Mouse (Mus musculus) lung, adult 2 months (tissue): ENCODE results near the gene Aox2. TPM values are rescaled to one million over a fixed set of nuclear protein-coding genes. Genes with fewer than 3 reads are reported as not detected.

ENCODE experiments used
- DNase-seq: peaks from one replicate; pipeline ENCODE4 v3.0.0; 2022
- H3K4me1 ChIP-seq: fragments of 200-500 bp; 2 replicates; pipeline ENCODE4 v1.6.1; 2011; ENCODE audit warnings: low read length; ENCODE audit not compliant: control insufficient read depth, insufficient read depth
- H3K4me3 ChIP-seq: fragments of 200-500 bp; replicated peaks from 2 replicates; pipeline ENCODE3; 2011; ENCODE audit warnings: low read depth, mild to moderate bottlenecking, control low read depth, low read length; ENCODE audit errors: extremely low read depth
- CTCF ChIP-seq: fragments of 200-500 bp; IDR thresholded peaks from 2 replicates; pipeline ENCODE4 v1.5.1; 2011; ENCODE audit warnings: mild to moderate bottlenecking, low read length, control low read depth; ENCODE audit not compliant: insufficient read depth
- POLR2A ChIP-seq: fragments of 200-500 bp; IDR thresholded peaks from 2 replicates; pipeline ENCODE4 v1.6.1; 2011; ENCODE audit warnings: low read depth, mild to moderate bottlenecking, control low read depth, low read length, borderline replicate concordance; ENCODE audit errors: extremely low read depth
- WGBS: fragments of 180-500 bp; shearing (Covaris S2); methylation state at CpG from one replicate; pipeline ENCODE4 v1.1.7; 2018; 5-methylcytosine and 5-hydroxymethylcytosine counted together
- polyA plus RNA-seq: library from polyadenylated mRNA; depleted of rRNA; stranded (reverse); fragments of >200 nt; gene quantifications from 2 replicates; pipeline ENCODE4 v1.2.3, GENCODE M21; 2012

The Aox2 gene
- polyA plus RNA-seq, 1 experiment, result not detected

- Histone ChIP-seq H3K4me3 (no peak overlapping the region), H3K4me1 (no peaks in the 10 kb centered on the region)
- TF ChIP-seq CTCF (no peak), POLR2A (no peak)
- WGBS, result 62% methylated on average over 6 of the region's 6 CpGs
- DNase-seq, result no peak
Observed at GRCm38 (mm10) chr1:58298347-58298746, 20.2 kb downstream of the Aox2 start.

GRCm38 (mm10) chr1:58301073-58301472 is 22.9 kb downstream of the Aox2 start:
- TF ChIP-seq CTCF, result no peak
- Histone ChIP-seq H3K4me3 (no peak overlapping the region), H3K4me1 (no peaks in the 10 kb centered on the region)
- WGBS, result 85% methylated on average over 7 of the region's 7 CpGs
- no peak for DNase-seq

GRCm38 (mm10) chr1:58302015-58302414 is 23.9 kb downstream of the Aox2 start:
- DNase-seq, result no peak
- Histone ChIP-seq H3K4me1 (no peaks in the 10 kb centered on the region), H3K4me3 (no peak overlapping the region)
- 75% methylated on average over 6 of the region's 6 CpGs for WGBS
- TF ChIP-seq POLR2A, result no peak
- TF ChIP-seq CTCF, result no peak

- H3K4me3 ChIP-seq, result no peak overlapping the region
- DNase-seq, result no peak
- no peaks in the 10 kb centered on the region for H3K4me1 ChIP-seq
- WGBS, result 82% methylated on average over 6 of the region's 6 CpGs
- TF ChIP-seq CTCF (no peak), POLR2A (no peak)
Observed at GRCm38 (mm10) chr1:58303009-58303408, 24.9 kb downstream of the Aox2 start.

GRCm38 (mm10) chr1:58303726-58304125 is 25.6 kb downstream of the Aox2 start:
- Histone ChIP-seq H3K4me3 (no peak overlapping the region), H3K4me1 (no peaks in the 10 kb centered on the region)
- WGBS, result 58% methylated on average over 4 of the region's 4 CpGs
- no peak for DNase-seq
- TF ChIP-seq POLR2A (no peak), CTCF (no peak)

- no peak overlapping the region for H3K4me3 ChIP-seq
- no peak for TF ChIP-seq POLR2A
- no peak for TF ChIP-seq CTCF
- no peak for DNase-seq
- WGBS, result 50% methylated on average over 12 of the region's 12 CpGs
- no peaks in the 10 kb centered on the region for H3K4me1 ChIP-seq
Observed at GRCm38 (mm10) chr1:58304296-58304695, 26.2 kb downstream of the Aox2 start.

- 64% methylated on average over 8 of the region's 8 CpGs for WGBS
- TF ChIP-seq POLR2A (no peak), CTCF (no peak)
- no peaks in the 10 kb centered on the region for H3K4me1 ChIP-seq
- no peak overlapping the region for H3K4me3 ChIP-seq
- no peak for DNase-seq
Observed at GRCm38 (mm10) chr1:58307181-58307580, 29.1 kb downstream of the Aox2 start.

GRCm38 (mm10) chr1:58308594-58308993 is 30.5 kb downstream of the Aox2 start:
- Histone ChIP-seq H3K4me3 (no peak overlapping the region), H3K4me1 (no peaks in the 10 kb centered on the region)
- TF ChIP-seq CTCF (no peak), POLR2A (no peak)
- 83% methylated on average over 8 of the region's 8 CpGs for WGBS
- no peak for DNase-seq

- H3K4me3 ChIP-seq, result no peak overlapping the region
- no peak for TF ChIP-seq POLR2A
- TF ChIP-seq CTCF, result no peak
- no peak for DNase-seq
- 47% methylated on average over 4 of the region's 4 CpGs for WGBS
- H3K4me1 ChIP-seq, result no peaks in the 10 kb centered on the region
Observed at GRCm38 (mm10) chr1:58309853-58310252, 31.7 kb downstream of the Aox2 start.

GRCm38 (mm10) chr1:58311221-58311864 is 33.2 kb downstream of the Aox2 start:
- Histone ChIP-seq H3K4me3 (no peak overlapping the region), H3K4me1 (no peaks in the 10 kb centered on the region)
- TF ChIP-seq CTCF (no peak), POLR2A (no peak)
- 63% methylated on average over 7 of the region's 7 CpGs for WGBS
- DNase-seq, result no peak
